Mouse (Mus musculus): ENCODE results near the gene Arl6ip4.
A peak's percentile ranks its signal among the peaks of the same experiment; 100 is the strongest.

Arl6ip4 gene

GRCm38 (mm10) chr5:124115990-124116845 is at the start of gene Arl6ip4:
Gene Arl6ip4, plus strand, starts transcription at chr5:124116089.
- DNase-seq, result peak; percentile 81

- DNase-seq, result no peak
Measured at GRCm38 (mm10) chr5:124069657-124070056, 46.2 kb upstream of the Arl6ip4 start.

GRCm38 (mm10) chr5:124073682-124074081 is 42.2 kb upstream of the Arl6ip4 start:
- DNase-seq, result no peak

GRCm38 (mm10) chr5:124074845-124075307 is 41.0 kb upstream of the Arl6ip4 start:
- DNase-seq, result peak; percentile 60

GRCm38 (mm10) chr5:124075716-124076115 is 40.2 kb upstream of the Arl6ip4 start:
- peak; percentile 46 for DNase-seq

- DNase-seq, result no peak
Measured at GRCm38 (mm10) chr5:124076559-124076958, 39.3 kb upstream of the Arl6ip4 start.

GRCm38 (mm10) chr5:124077241-124077640 is 38.6 kb upstream of the Arl6ip4 start:
- DNase-seq, result peak; percentile 49

- peak; percentile 69 for DNase-seq
Measured at GRCm38 (mm10) chr5:124077856-124078460, 37.9 kb upstream of the Arl6ip4 start.

GRCm38 (mm10) chr5:124078794-124079416 is 37.0 kb upstream of the Arl6ip4 start:
- peak; percentile 74 for DNase-seq

GRCm38 (mm10) chr5:124079880-124080279 is 36.0 kb upstream of the Arl6ip4 start:
- DNase-seq, result peak; percentile 72

GRCm38 (mm10) chr5:124082447-124082846 is 33.4 kb upstream of the Arl6ip4 start:
- DNase-seq, result no peak

GRCm38 (mm10) chr5:124082941-124083688 is 32.8 kb upstream of the Arl6ip4 start:
- DNase-seq, result no peak

- peak; percentile 64 for DNase-seq
Measured at GRCm38 (mm10) chr5:124083850-124084587, 31.9 kb upstream of the Arl6ip4 start.

- DNase-seq, result peak; percentile 91
Measured at GRCm38 (mm10) chr5:124084588-124085173, 31.2 kb upstream of the Arl6ip4 start.

GRCm38 (mm10) chr5:124085513-124085912 is 30.4 kb upstream of the Arl6ip4 start:
- DNase-seq, result no peak

GRCm38 (mm10) chr5:124086876-124087275 is 29.0 kb upstream of the Arl6ip4 start:
- no peak for DNase-seq

GRCm38 (mm10) chr5:124089868-124090267 is 26.0 kb upstream of the Arl6ip4 start:
- DNase-seq, result no peak

- DNase-seq, result no peak
Measured at GRCm38 (mm10) chr5:124091951-124092406, 23.9 kb upstream of the Arl6ip4 start.

- DNase-seq, result no peak
Measured at GRCm38 (mm10) chr5:124093120-124093794, 22.6 kb upstream of the Arl6ip4 start.

GRCm38 (mm10) chr5:124093852-124094604 is 21.9 kb upstream of the Arl6ip4 start:
- DNase-seq, result no peak

Measured in thymus, postnatal 25 days (tissue).